Mouse (Mus musculus): Measurements from ENCODE around the gene Nfe2l3. TPM values are rescaled to one million over a fixed set of nuclear protein-coding genes. Genes with fewer than 3 reads are reported as not detected.

The Nfe2l3 gene
- polyA plus RNA-seq, 1 experiment, result not detected

- TF ChIP-seq GATA1 (IDR thresholded peaks at IDR 0.05; ENCODE audit: low read length), result no peak
Measured at GRCm38 (mm10) chr6:51469715-51470310, 37.3 kb downstream of the Nfe2l3 start, which contains the start of gene Hnrnpa2b1. Hnrnpa2b1 (minus strand) TSS chr6:51469894.

GRCm38 (mm10) chr6:51470311-51471178 lies 38.1 kb downstream of the Nfe2l3 start, which contains the start of gene Cbx3:
Cbx3 (plus strand) TSS chr6:51470360.
- no peak for TF ChIP-seq GATA1 (IDR thresholded peaks at IDR 0.05; ENCODE audit: low read length)

GRCm38 (mm10) chr6:51471179-51471505 lies 38.7 kb downstream of the Nfe2l3 start:
- no peak for TF ChIP-seq GATA1 (IDR thresholded peaks at IDR 0.05; ENCODE audit: low read length)

- no peak for TF ChIP-seq GATA1 (IDR thresholded peaks at IDR 0.05; ENCODE audit: low read length)
Measured at GRCm38 (mm10) chr6:51471782-51472181, 39.3 kb downstream of the Nfe2l3 start.

GRCm38 (mm10) chr6:51472213-51472612 lies 39.7 kb downstream of the Nfe2l3 start:
- no peak for TF ChIP-seq GATA1 (IDR thresholded peaks at IDR 0.05; ENCODE audit: low read length)

GRCm38 (mm10) chr6:51479136-51479731 lies 46.8 kb downstream of the Nfe2l3 start:
- TF ChIP-seq GATA1 (IDR thresholded peaks at IDR 0.05; ENCODE audit: low read length), result no peak

GRCm38 (mm10) chr6:51481548-51481947 lies 49.1 kb downstream of the Nfe2l3 start:
- no peak for TF ChIP-seq GATA1 (IDR thresholded peaks at IDR 0.05; ENCODE audit: low read length)

- no peak for TF ChIP-seq GATA1 (IDR thresholded peaks at IDR 0.05; ENCODE audit: low read length)
Measured at GRCm38 (mm10) chr6:51483861-51484260, 51.4 kb downstream of the Nfe2l3 start.

- no peak for TF ChIP-seq GATA1 (IDR thresholded peaks at IDR 0.05; ENCODE audit: low read length)
Measured at GRCm38 (mm10) chr6:51485646-51486045, 53.2 kb downstream of the Nfe2l3 start.

- no peak for TF ChIP-seq GATA1 (IDR thresholded peaks at IDR 0.05; ENCODE audit: low read length)
Measured at GRCm38 (mm10) chr6:51486076-51486710, 53.7 kb downstream of the Nfe2l3 start.

- no peak for TF ChIP-seq GATA1 (IDR thresholded peaks at IDR 0.05; ENCODE audit: low read length)
Measured at GRCm38 (mm10) chr6:51486731-51487130, 54.3 kb downstream of the Nfe2l3 start.

GRCm38 (mm10) chr6:51489787-51490186 lies 57.3 kb downstream of the Nfe2l3 start:
- no peak for TF ChIP-seq GATA1 (IDR thresholded peaks at IDR 0.05; ENCODE audit: low read length)

- TF ChIP-seq GATA1 (IDR thresholded peaks at IDR 0.05; ENCODE audit: low read length), result no peak
Measured at GRCm38 (mm10) chr6:51497321-51498111, 65.0 kb downstream of the Nfe2l3 start.

GRCm38 (mm10) chr6:51505671-51506070 lies 73.2 kb downstream of the Nfe2l3 start:
- no peak for TF ChIP-seq GATA1 (IDR thresholded peaks at IDR 0.05; ENCODE audit: low read length)

- TF ChIP-seq GATA1 (IDR thresholded peaks at IDR 0.05; ENCODE audit: low read length), result no peak
Measured at GRCm38 (mm10) chr6:51507556-51507955, 75.1 kb downstream of the Nfe2l3 start.

Other genes starting within 250 kb of the Nfe2l3 start
- gene Hnrnpa2b1, start 37.2 kb downstream of the Nfe2l3 start, polyA plus RNA-seq (2012), result 406 and 434 TPM in 2 replicates
- 75.0 and 84.6 TPM in 2 replicates for gene Cbx3, start 37.7 kb downstream of the Nfe2l3 start, polyA plus RNA-seq (2012)
- not detected in 2 replicates for gene Snx10, start 91.2 kb downstream of the Nfe2l3 start, polyA plus RNA-seq (2012)